Mouse (Mus musculus) heart, embryonic 13.5 days (tissue): Measurements from ENCODE around the gene Xrcc1. TPM values are rescaled to one million over a fixed set of nuclear protein-coding genes. Genes with fewer than 3 reads are reported as not detected.

Source experiments
- ATAC-seq: fragments of 200-750 bp; cut with Nextera tagmentation; 2 replicates; pipeline ENCODE4 v1.8.0; 2017; ENCODE audit warnings: moderate TSS enrichment; ENCODE audit not compliant: insufficient number of reproducible peaks, low FRiP score, low TSS enrichment; ENCODE audit errors: extremely low read depth
- H3K27ac ChIP-seq: fragments of 300-500 bp; sonication (generic); replicated peaks from 2 replicates; pipeline ENCODE4 v1.5.1; 2015; ENCODE audit warnings: moderate library complexity, mild to moderate bottlenecking, inconsistent platforms
- H3K27me3 ChIP-seq: fragments of 300-500 bp; sonication (generic); replicated peaks from 2 replicates; pipeline ENCODE4 v1.6.1; 2015; ENCODE audit warnings: mild to moderate bottlenecking, inconsistent platforms
- H3K36me3 ChIP-seq: fragments of 300-500 bp; sonication (generic); 2 replicates; pipeline ENCODE4 v1.6.1; 2015; ENCODE audit warnings: mild to moderate bottlenecking, inconsistent platforms
- H3K4me1 ChIP-seq: fragments of 300-500 bp; sonication (generic); 2 replicates; pipeline ENCODE4 v1.6.1; 2015; ENCODE audit warnings: inconsistent platforms
- H3K4me2 ChIP-seq: fragments of 300-500 bp; sonication (generic); 2 replicates; pipeline ENCODE4 v1.6.1; 2015; ENCODE audit warnings: inconsistent platforms, mild to moderate bottlenecking, moderate library complexity
- H3K4me3 ChIP-seq: fragments of 300-500 bp; sonication (generic); 2 replicates; pipeline ENCODE4 v1.5.1; 2015; ENCODE audit warnings: moderate library complexity, mild to moderate bottlenecking, inconsistent platforms
- H3K9ac ChIP-seq: fragments of 300-500 bp; sonication (generic); 2 replicates; pipeline ENCODE4 v1.6.1; 2015; ENCODE audit warnings: inconsistent platforms, mild to moderate bottlenecking, moderate library complexity
- H3K9me3 ChIP-seq: fragments of 300-500 bp; sonication (generic); 2 replicates; pipeline ENCODE4 v1.6.1; 2016; ENCODE audit warnings: inconsistent platforms
- WGBS: fragments of 180-500 bp; shearing (Covaris S2); methylation state at CpG from one replicate; pipeline ENCODE4 v1.1.7; 2015; ENCODE audit warnings: mixed read lengths; 5-methylcytosine and 5-hydroxymethylcytosine counted together
- polyA plus RNA-seq: library from polyadenylated mRNA; unstranded; fragments of >200 nt; fragmentation: Nextera tagmentation; extraction: Ambion mirVana; gene quantifications from 2 replicates; pipeline ENCODE4 v1.2.1, GENCODE M21; 2015

Gene Xrcc1
- polyA plus RNA-seq, 1 experiment from 2014 or later: 72.9 TPM

GRCm38 (mm10) chr7:24592163-24592562 is 46.1 kb downstream of the Xrcc1 start:
- Histone ChIP-seq H3K36me3 (no peaks in the 10 kb centered on the region), H3K9me3 (no peaks in the 10 kb centered on the region), H3K27ac (no peak overlapping the region), H3K27me3 (peaks cover 32% of the 10 kb centered on the region), H3K4me3 (no peak overlapping the region), H3K9ac (no peak overlapping the region), H3K4me2 (no peak overlapping the region), H3K4me1 (peaks cover 22% of the 10 kb centered on the region)
- no peak for ATAC-seq
- 58% methylated on average over 4 of the region's 4 CpGs for WGBS

GRCm38 (mm10) chr7:24592781-24593180 is 46.7 kb downstream of the Xrcc1 start:
- H3K27me3 ChIP-seq: peaks cover 26% of the 10 kb centered on the region
- no peak overlapping the region for H3K4me2 ChIP-seq
- ATAC-seq: no peak

GRCm38 (mm10) chr7:24593621-24594308 is 47.7 kb downstream of the Xrcc1 start:
- Histone ChIP-seq H3K36me3 (no peaks in the 10 kb centered on the region), H3K4me3 (peak overlapping the region; percentile 74), H3K9ac (peak overlapping the region; percentile 85), H3K4me2 (peak overlapping the region; percentile 83), H3K27me3 (peaks cover 21% of the 10 kb centered on the region), H3K4me1 (peaks cover 16% of the 10 kb centered on the region), H3K9me3 (no peaks in the 10 kb centered on the region), H3K27ac (no peak overlapping the region)
- WGBS: 2% methylated on average over 39 of the region's 39 CpGs
- ATAC-seq: peak; percentile 69; the same call in 1 of the 2 replicates

More at GRCm38 (mm10) chr7:24592781-24593180, 46.7 kb downstream of the Xrcc1 start:
- 81% methylated on average over 6 of the region's 6 CpGs for WGBS
- Histone ChIP-seq H3K27ac (no peak overlapping the region), H3K9me3 (no peaks in the 10 kb centered on the region), H3K36me3 (no peaks in the 10 kb centered on the region), H3K4me1 (peaks cover 16% of the 10 kb centered on the region), H3K9ac (no peak overlapping the region), H3K4me3 (no peak overlapping the region)

- Histone ChIP-seq H3K4me1 (peaks cover 16% of the 10 kb centered on the region), H3K4me3 (peak overlapping the region; percentile 74), H3K27me3 (peaks cover 21% of the 10 kb centered on the region), H3K4me2 (peak overlapping the region; percentile 83), H3K9ac (peak overlapping the region; percentile 85), H3K36me3 (no peaks in the 10 kb centered on the region), H3K9me3 (no peaks in the 10 kb centered on the region), H3K27ac (no peak overlapping the region)
- 3% methylated on average over 13 of the region's 13 CpGs for WGBS
- no peak for ATAC-seq
Observed at GRCm38 (mm10) chr7:24594309-24594803, 48.3 kb downstream of the Xrcc1 start.

- WGBS: 48% methylated on average over 2 of the region's 2 CpGs
- H3K9ac ChIP-seq: no peak overlapping the region
- no peaks in the 10 kb centered on the region for H3K9me3 ChIP-seq
- no peak overlapping the region for H3K27ac ChIP-seq
- peaks cover 16% of the 10 kb centered on the region for H3K4me1 ChIP-seq
- no peak overlapping the region for H3K4me2 ChIP-seq
- no peak overlapping the region for H3K4me3 ChIP-seq
- no peak for ATAC-seq
- H3K27me3 ChIP-seq: peaks cover 21% of the 10 kb centered on the region
- no peaks in the 10 kb centered on the region for H3K36me3 ChIP-seq
Observed at GRCm38 (mm10) chr7:24595464-24595863, 49.4 kb downstream of the Xrcc1 start.

- Histone ChIP-seq H3K36me3 (no peaks in the 10 kb centered on the region), H3K4me1 (peaks cover 15% of the 10 kb centered on the region), H3K9ac (no peak overlapping the region), H3K4me2 (no peak overlapping the region), H3K27me3 (peaks cover 21% of the 10 kb centered on the region), H3K4me3 (no peak overlapping the region), H3K9me3 (no peaks in the 10 kb centered on the region), H3K27ac (no peak overlapping the region)
- no peak for ATAC-seq
- 67% methylated on average over 4 of the region's 4 CpGs for WGBS
Observed at GRCm38 (mm10) chr7:24598121-24598520, 52.0 kb downstream of the Xrcc1 start.

- no peak overlapping the region for H3K27ac ChIP-seq
- H3K27me3 ChIP-seq: peaks cover 16% of the 10 kb centered on the region
- WGBS: 66% methylated on average over 15 of the region's 15 CpGs
- ATAC-seq: no peak
- H3K36me3 ChIP-seq: no peaks in the 10 kb centered on the region
- H3K4me1 ChIP-seq: peaks cover 6% of the 10 kb centered on the region
- H3K9ac ChIP-seq: no peak overlapping the region
- no peak overlapping the region for H3K4me2 ChIP-seq
- H3K9me3 ChIP-seq: no peaks in the 10 kb centered on the region
- H3K4me3 ChIP-seq: no peak overlapping the region
Observed at GRCm38 (mm10) chr7:24599211-24600067, 53.4 kb downstream of the Xrcc1 start.

GRCm38 (mm10) chr7:24600941-24601597 is 55.0 kb downstream of the Xrcc1 start:
- 5% methylated on average over 13 of the region's 13 CpGs for whole genome bisulfite sequencing
- Histone ChIP-seq H3K4me2 (peak overlapping the region; percentile 60), H3K9ac (peak overlapping the region; percentile 59; the same call in 1 of the 2 replicates), H3K27ac (no peak overlapping the region), H3K27me3 (no peaks in the 10 kb centered on the region), H3K9me3 (no peaks in the 10 kb centered on the region), H3K36me3 (no peaks in the 10 kb centered on the region), H3K4me3 (peak overlapping the region; percentile 27), H3K4me1 (no peaks in the 10 kb centered on the region)
- ATAC-seq: no peak

GRCm38 (mm10) chr7:24605561-24605960 is 59.5 kb downstream of the Xrcc1 start:
- H3K4me2 ChIP-seq: no peak overlapping the region
- H3K27me3 ChIP-seq: peaks cover 20% of the 10 kb centered on the region
- H3K9me3 ChIP-seq: no peaks in the 10 kb centered on the region
- no peak for ATAC-seq
- no peaks in the 10 kb centered on the region for H3K36me3 ChIP-seq
- H3K27ac ChIP-seq: no peak overlapping the region
- 85% methylated on average over 7 of the region's 7 CpGs for WGBS
- peaks cover 6% of the 10 kb centered on the region for H3K4me1 ChIP-seq
- H3K4me3 ChIP-seq: no peak overlapping the region
- no peak overlapping the region for H3K9ac ChIP-seq

- no peaks in the 10 kb centered on the region for H3K36me3 ChIP-seq
- no peak overlapping the region for H3K4me2 ChIP-seq
- ATAC-seq: no peak
- no peaks in the 10 kb centered on the region for H3K9me3 ChIP-seq
- H3K9ac ChIP-seq: no peak overlapping the region
- H3K27ac ChIP-seq: no peak overlapping the region
- peaks cover 25% of the 10 kb centered on the region for H3K27me3 ChIP-seq
- 74% methylated on average over 7 of the region's 7 CpGs for WGBS
- peaks cover 11% of the 10 kb centered on the region for H3K4me1 ChIP-seq
- no peak overlapping the region for H3K4me3 ChIP-seq
Observed at GRCm38 (mm10) chr7:24606046-24606445, 60.0 kb downstream of the Xrcc1 start.

GRCm38 (mm10) chr7:24608017-24608416 is 61.9 kb downstream of the Xrcc1 start:
- Histone ChIP-seq H3K4me3 (no peak overlapping the region), H3K9ac (no peak overlapping the region), H3K4me1 (peaks cover 27% of the 10 kb centered on the region), H3K4me2 (no peak overlapping the region), H3K36me3 (no peaks in the 10 kb centered on the region), H3K27ac (no peak overlapping the region), H3K27me3 (peaks cover 45% of the 10 kb centered on the region), H3K9me3 (no peaks in the 10 kb centered on the region)
- 38% methylated on average over 6 of the region's 6 CpGs for WGBS
- ATAC-seq: peak; percentile 47; the same call in 1 of the 2 replicates
